Mouse (Mus musculus) limb, embryonic 14.5 days (tissue): Measurements from ENCODE around the gene Tmem59l. TPM values are rescaled to one million over a fixed set of nuclear protein-coding genes. Genes with fewer than 3 reads are reported as not detected.
A peak's percentile ranks its signal among the peaks of the same experiment; 100 is the strongest.
"Not testable (repeated sequence)": the region's sequence is repeated elsewhere in the genome, so short reads cannot be mapped to it uniquely, and the experiment has no call there.

Source experiments
- ATAC-seq: fragments of 200-750 bp; cut with Nextera tagmentation; 2 replicates; pipeline ENCODE4 v1.8.0; 2017; ENCODE audit warnings: low read depth, moderate number of reproducible peaks, moderate TSS enrichment; ENCODE audit not compliant: low FRiP score
- DNase-seq: peaks from one replicate; pipeline ENCODE4 v3.0.0-alpha.2; 2015; ENCODE audit warnings: low spot score
- H3K27ac ChIP-seq: fragments of 300-500 bp; sonication (generic); replicated peaks from 2 replicates; pipeline ENCODE4 v1.5.1; 2014; ENCODE audit warnings: low read depth, mild to moderate bottlenecking, low read length, moderate library complexity, mixed read lengths
- H3K27me3 ChIP-seq: fragments of 300-500 bp; sonication (generic); 2 replicates; pipeline ENCODE4 v1.6.1; 2014; ENCODE audit warnings: low read length, mixed read lengths; ENCODE audit not compliant: control insufficient read depth, insufficient read depth
- H3K36me3 ChIP-seq: fragments of 300-500 bp; sonication (generic); 2 replicates; pipeline ENCODE4 v1.6.1; 2014; ENCODE audit warnings: mild to moderate bottlenecking, low read length, moderate library complexity, mixed read lengths; ENCODE audit not compliant: control insufficient read depth, insufficient read depth
- H3K4me1 ChIP-seq: fragments of 300-500 bp; sonication (generic); 2 replicates; pipeline ENCODE4 v1.6.1; 2014; ENCODE audit warnings: antibody characterized with exemption, low read length, mixed read lengths; ENCODE audit not compliant: control insufficient read depth, insufficient read depth
- H3K4me2 ChIP-seq: fragments of 300-500 bp; sonication (generic); replicated peaks from 2 replicates; pipeline ENCODE4 v1.6.1; 2014; ENCODE audit warnings: low read depth, mild to moderate bottlenecking, low read length, moderate library complexity; ENCODE audit not compliant: severe bottlenecking
- H3K4me3 ChIP-seq: fragments of 300-500 bp; sonication (generic); replicated peaks from 2 replicates; pipeline ENCODE4 v1.5.1; 2014; ENCODE audit warnings: low read length
- H3K9ac ChIP-seq: fragments of 300-500 bp; sonication (generic); 2 replicates; pipeline ENCODE4 v1.6.1; 2014; ENCODE audit warnings: mild to moderate bottlenecking, low read depth, low read length, moderate library complexity; ENCODE audit not compliant: severe bottlenecking
- H3K9me3 ChIP-seq: fragments of 300-500 bp; sonication (generic); 2 replicates; pipeline ENCODE4 v1.6.1; 2016; ENCODE audit warnings: low read length; ENCODE audit not compliant: control insufficient read depth
- POLR2A ChIP-seq: fragments of 200-500 bp; IDR thresholded peaks from 2 replicates; pipeline ENCODE4 v1.8.0; 2012; ENCODE audit warnings: inconsistent platforms, mild to moderate bottlenecking, moderate library complexity, borderline replicate concordance; ENCODE audit not compliant: insufficient read depth, insufficient read length; ENCODE audit errors: extremely low read depth
- WGBS: fragments of 180-500 bp; shearing (Covaris S2); extraction: QIAGEN DNeasy Blood & Tissue Kit; methylation state at CpG from one replicate; pipeline ENCODE4 v1.1.7; 2014; 5-methylcytosine and 5-hydroxymethylcytosine counted together
- polyA plus RNA-seq, 2 experiments: library from polyadenylated mRNA; depleted of rRNA in 1 of 2; stranded (reverse) in 1 of 2; unstranded in 1 of 2; fragments of >200 nt; fragmentation: Nextera tagmentation in 1 of 2; extraction: Ambion mirVana in 1 of 2; gene quantifications; 2 replicates each; pipeline versions ENCODE4 v1.2.1 to v1.2.3; 2012 to 2014

Tmem59l gene
- polyA plus RNA-seq, 2 experiments = 13.1 to 15.7 TPM

- TF ChIP-seq POLR2A = no peak
- no peak for ATAC-seq
- Histone ChIP-seq H3K4me1 (peaks cover 12% of the 10 kb centered on the region), H3K27me3 (no peaks in the 10 kb centered on the region), H3K9me3 (no peaks in the 10 kb centered on the region), H3K4me3 (no peak overlapping the region), H3K9ac (no peak overlapping the region), H3K36me3 (peaks cover 52% of the 10 kb centered on the region), H3K27ac (no peak overlapping the region), H3K4me2 (no peak overlapping the region)
- no peak for DNase-seq
- 92% methylated on average over 2 of the region's 2 CpGs for WGBS
These were observed 24.6 kb upstream of the Tmem59l start for GRCm38 (mm10) chr8:70511770-70512169.

GRCm38 (mm10) chr8:70511174-70511573 lies 24.0 kb upstream of the Tmem59l start:
- peak overlapping the region; percentile 95; the same call in 1 of the 2 replicates for H3K9ac ChIP-seq
- not testable (repeated sequence) for DNase-seq, H3K27me3 ChIP-seq, ATAC-seq, H3K9me3 ChIP-seq, H3K27ac ChIP-seq
- WGBS = 82% methylated on average over 6 of the region's 6 CpGs
- H3K4me1 ChIP-seq = peaks cover 13% of the 10 kb centered on the region
- H3K4me3 ChIP-seq = peak overlapping the region; percentile 97
- peaks cover 47% of the 10 kb centered on the region for H3K36me3 ChIP-seq
- H3K4me2 ChIP-seq = peak overlapping the region; percentile 88

- Histone ChIP-seq H3K36me3 (peaks cover 45% of the 10 kb centered on the region), H3K27ac (peak within 1 kb of the TSS; percentile 96), H3K4me2 (peak within 1 kb of the TSS; percentile 88), H3K27me3 (no peaks in the 10 kb centered on the region), H3K4me1 (peaks cover 19% of the 10 kb centered on the region), H3K4me3 (peak within 1 kb of the TSS; percentile 97), H3K9me3 (no peaks in the 10 kb centered on the region), H3K9ac (peak within 1 kb of the TSS; percentile 95)
- WGBS = 2% methylated on average over 73 of the region's 74 CpGs
- ATAC-seq (peak; percentile 85), DNase-seq (peak; percentile 98)
- peak; percentile 87; the same call in 1 of the 2 replicates for TF ChIP-seq POLR2A
These were observed 23.2 kb upstream of the Tmem59l start, which contains the start of gene Uba52 for GRCm38 (mm10) chr8:70510228-70510915. Gene Uba52 (minus strand): TSS chr8:70510801.

GRCm38 (mm10) chr8:70509281-70509952 lies 22.3 kb upstream of the Tmem59l start:
- Histone ChIP-seq H3K27me3 (no peaks in the 10 kb centered on the region), H3K4me3 (peak overlapping the region; percentile 97), H3K4me2 (peak overlapping the region; percentile 88), H3K27ac (peak overlapping the region; percentile 96), H3K4me1 (peaks cover 28% of the 10 kb centered on the region), H3K9me3 (no peaks in the 10 kb centered on the region), H3K9ac (peak overlapping the region; percentile 95), H3K36me3 (peaks cover 40% of the 10 kb centered on the region)
- DNase-seq = no peak
- TF ChIP-seq POLR2A = no peak
- no peak for ATAC-seq
- WGBS = 11% methylated on average over 25 of the region's 25 CpGs

GRCm38 (mm10) chr8:70507027-70507393 lies 19.9 kb upstream of the Tmem59l start:
- no peak for ATAC-seq
- Histone ChIP-seq H3K4me1 (peaks cover 52% of the 10 kb centered on the region), H3K36me3 (peaks cover 23% of the 10 kb centered on the region), H3K27me3 (peaks cover 3% of the 10 kb centered on the region; the same call in 1 of the 2 replicates), H3K9me3 (no peaks in the 10 kb centered on the region), H3K27ac (no peak overlapping the region), H3K9ac (peak overlapping the region; percentile 73; the same call in 1 of the 2 replicates), H3K4me2 (0 out of 2 replicates have a peak overlapping the region, but pooled peaks have one; percentile 74), H3K4me3 (peak overlapping the region; percentile 57; the same call in 1 of the 2 replicates)
- 55% methylated on average over 5 of the region's 5 CpGs for WGBS
- TF ChIP-seq POLR2A = no peak
- DNase-seq = no peak
